Mouse (Mus musculus): ENCODE data around the gene Coro7.

DNA sequence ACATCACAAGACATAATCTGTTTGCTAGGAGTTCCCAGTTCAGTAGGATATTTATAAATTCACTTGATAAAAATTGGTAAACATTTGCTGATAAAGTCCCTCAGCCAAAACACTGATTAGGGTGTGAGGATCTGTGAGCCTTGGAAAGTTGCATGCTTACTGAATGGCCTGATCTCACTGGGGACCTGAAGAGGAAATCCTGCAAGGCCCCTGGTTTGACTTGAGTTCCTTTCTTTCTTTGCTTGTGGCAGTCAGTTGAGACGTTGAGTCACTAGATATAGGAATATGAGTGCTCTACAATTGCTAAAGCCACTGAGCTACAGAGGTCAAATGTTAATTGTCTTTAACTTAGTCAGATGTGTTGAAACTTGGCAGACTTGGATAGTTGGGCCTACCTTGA, 48.4 kb upstream of the Coro7 start:
- TF ChIP-seq CTCF (IDR thresholded peaks at IDR 0.05; ENCODE audit: low read depth) (no peak), EP300 (IDR thresholded peaks at IDR 0.05; ENCODE audit: low read depth) (no peak)
